Mouse (Mus musculus) left cerebral cortex, postnatal 10 days (tissue): ENCODE data around the gene Zfp791. TPM values are rescaled to one million over a fixed set of nuclear protein-coding genes. Genes with fewer than 3 reads are reported as not detected.
"Not testable (repeated sequence)": the region's sequence is repeated elsewhere in the genome, so short reads cannot be mapped to it uniquely, and the experiment has no call there.

Source experiments
- DNase-seq, 2 experiments: peaks; one replicate each; pipeline ENCODE4 v3.0.0; 2021 to 2022; ENCODE audit warnings: low spot score in 2 of 2, mixed read lengths in 1 of 2; ENCODE audit errors: extremely low spot score in 1 of 2
- intact Hi-C: fragments of 180-260 bp; cut with DNase I; formaldehyde crosslinking; loops from one replicate; pipeline ENCODE4 v1.15.1; 2025
- total RNA-seq, 2 experiments: library from RNA; stranded (reverse); gene quantifications; 2 replicates each; pipeline ENCODE4 v1.2.3; 2021

The Zfp791 gene
- total RNA-seq, 2 experiments from 2014 or later, result 5.6 to 6.0 TPM

DNA sequence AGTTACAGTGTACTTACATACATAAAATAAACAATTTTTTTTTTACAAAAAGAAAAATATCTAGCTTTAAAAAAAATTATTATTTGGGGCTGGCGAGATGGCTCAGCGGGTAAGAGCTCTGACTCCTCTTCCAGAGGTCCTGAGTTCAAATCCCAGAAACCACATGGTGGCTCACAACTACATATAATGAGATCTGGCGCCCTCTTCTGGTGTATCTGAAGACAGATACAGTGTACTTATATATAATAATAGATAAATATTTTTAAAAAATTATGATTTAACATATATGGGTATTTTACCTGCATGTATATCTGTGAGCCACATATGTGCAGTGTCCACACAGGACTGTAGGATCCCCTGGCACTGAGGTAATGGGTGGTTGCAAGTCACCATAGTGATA lies 36.7 kb downstream of the Zfp791 start:
- intact Hi-C loops, result no loop called here
- DNase-seq, result peak in 1 of 2 experiments; percentile 12

GRCm38 (mm10) chr8:85084633-85085032 lies 38.3 kb downstream of the Zfp791 start:
- DNase-seq, result peak in 1 of 2 experiments; percentile 30
- intact Hi-C loops, result loop anchor here (5.0 kb wide), 1 partner anchor 188 kb away; no protein-coding TSS in a partner anchor

GRCm38 (mm10) chr8:85083108-85083813 lies 39.6 kb downstream of the Zfp791 start, which contains the start of gene Man2b1:
Man2b1 (plus strand) TSS chr8:85083270.
- intact Hi-C loops, result loop anchor here (5.0 kb wide), 1 partner anchor 189 kb away; no protein-coding TSS in a partner anchor
- peak; percentile 85 to 95 for DNase-seq

DNA sequence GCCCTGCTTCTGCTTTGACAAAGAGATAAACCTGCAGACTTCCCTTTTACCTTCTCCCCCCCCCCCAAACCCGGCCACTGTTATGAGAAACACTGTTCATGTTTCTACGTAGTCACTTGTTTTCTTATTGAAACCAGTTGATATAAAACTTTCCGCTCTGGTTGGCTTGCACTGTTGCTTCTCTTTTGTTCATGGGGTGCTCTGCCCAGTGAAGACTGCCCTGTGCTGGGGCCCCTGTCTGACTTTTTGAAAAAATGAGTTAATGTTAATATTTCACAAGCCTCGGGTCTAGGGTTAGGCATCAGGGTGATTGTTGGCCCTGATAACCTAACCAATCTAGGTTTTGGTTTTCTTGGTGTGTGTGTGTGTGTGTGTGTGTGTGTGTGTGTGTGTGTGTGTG lies 40.7 kb downstream of the Zfp791 start:
- intact Hi-C loops, result loop anchor here (5.0 kb wide), 1 partner anchor 190 kb away; no protein-coding TSS in a partner anchor

GRCm38 (mm10) chr8:85081216-85081555 lies 41.7 kb downstream of the Zfp791 start, which contains the start of gene Wdr83:
Wdr83 (minus strand) TSS chr8:85081306.
- peak in 1 of 2 experiments; percentile 66 for DNase-seq
- intact Hi-C loops, result loop anchor here (2.0 to 5.0 kb wide), 2 partner anchors 94 to 191 kb away; no protein-coding TSS in a partner anchor

More for the DNA sequence above, 40.7 kb downstream of the Zfp791 start:
- not testable (repeated sequence) for DNase-seq

GRCm38 (mm10) chr8:85080532-85081215 lies 42.2 kb downstream of the Zfp791 start, which contains the start of gene Wdr83os:
Wdr83os (plus strand) TSS chr8:85080740.
- peak; percentile 43 to 53 for DNase-seq
- intact Hi-C loops, result loop anchor here (2.0 to 5.0 kb wide), 2 partner anchors 94 to 192 kb away; no protein-coding TSS in a partner anchor

DNA sequence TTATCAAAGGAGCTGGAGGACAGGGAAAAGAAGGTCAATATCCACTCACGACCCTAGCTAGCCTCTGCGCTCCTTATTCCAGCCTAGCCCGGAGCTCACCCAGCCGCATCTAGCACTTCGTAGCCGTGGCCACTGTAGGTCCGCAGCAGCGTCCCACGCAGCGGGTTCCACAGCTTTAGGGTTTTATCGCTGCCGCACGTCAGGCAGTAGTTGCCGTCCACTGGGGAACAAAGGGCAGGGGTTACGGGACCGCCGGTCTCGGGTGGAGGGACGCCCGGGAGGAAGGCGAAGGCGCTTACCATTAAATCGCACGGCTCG lies 42.7 kb downstream of the Zfp791 start:
- intact Hi-C loops, result loop anchor here (2.0 to 5.0 kb wide), 2 partner anchors 95 to 192 kb away; no protein-coding TSS in a partner anchor

DNA sequence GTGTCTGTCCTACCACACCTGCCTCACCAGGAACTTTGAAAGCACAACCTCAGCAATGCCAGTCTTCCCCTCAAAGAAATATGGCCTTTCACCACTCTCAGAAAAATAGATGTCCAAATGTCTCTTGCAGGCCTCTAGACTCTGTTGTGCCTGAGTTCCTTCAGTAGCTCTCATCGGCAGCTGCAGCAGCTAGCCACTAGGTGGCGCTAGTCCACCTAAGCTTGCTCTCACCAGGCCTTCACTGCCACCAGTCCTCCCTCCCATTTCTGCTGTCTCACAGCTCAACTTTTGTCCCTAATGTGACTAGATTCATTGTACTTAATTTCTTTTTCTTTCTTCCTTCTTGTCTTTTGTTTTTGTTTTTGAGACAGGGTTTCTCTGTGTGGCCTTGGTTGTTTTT lies 45.9 kb downstream of the Zfp791 start:
- intact Hi-C loops, result no loop called here
- DNase-seq, result peak; percentile 82 to 83

More for the DNA sequence above, 42.7 kb downstream of the Zfp791 start:
- DNase-seq, result peak in 1 of 2 experiments; percentile 66

DNA sequence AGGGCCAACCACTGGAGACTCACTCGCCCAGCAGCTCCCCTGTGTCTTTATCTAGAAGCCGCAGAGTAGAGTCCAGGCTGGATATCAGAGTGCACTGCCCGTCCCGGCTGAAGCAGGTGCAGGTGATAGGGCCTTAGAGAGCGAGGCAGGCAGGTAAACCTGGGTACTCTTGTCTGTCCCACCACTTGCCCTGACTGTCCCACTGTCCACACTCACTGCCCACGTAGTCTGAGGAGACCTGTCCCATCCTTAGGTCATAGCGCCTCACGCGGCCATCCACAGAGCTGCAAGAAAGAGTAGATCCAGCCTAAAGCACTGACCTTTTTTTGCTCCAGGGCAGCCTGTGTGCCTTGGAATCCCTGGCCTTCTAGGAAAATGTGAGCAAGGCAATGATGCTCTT lies 46.9 kb downstream of the Zfp791 start:
- DNase-seq, result peak in 1 of 2 experiments; percentile 66
- intact Hi-C loops, result no loop called here

DNA sequence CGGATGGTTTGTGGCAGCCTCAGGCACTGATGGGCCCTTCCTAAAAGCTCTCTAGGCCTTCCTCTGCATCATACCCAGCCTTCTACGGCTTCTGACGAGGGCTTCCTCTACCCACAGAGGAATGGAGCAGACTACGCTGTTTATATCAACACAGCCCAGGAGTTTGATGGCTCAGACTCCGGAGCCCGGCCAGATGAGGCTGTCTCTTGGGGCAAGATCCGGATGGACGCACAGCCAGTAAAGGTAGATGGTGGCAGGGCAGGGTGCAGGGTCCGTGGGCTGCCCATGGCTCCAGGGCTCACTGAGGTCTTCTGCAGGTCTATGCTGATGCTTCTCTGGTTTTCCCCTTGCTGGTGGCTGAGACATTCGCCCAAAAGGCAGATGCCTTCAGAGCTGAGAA lies 48.3 kb downstream of the Zfp791 start:
- intact Hi-C loops, result no loop called here
- DNase-seq, result no peak

DNA sequence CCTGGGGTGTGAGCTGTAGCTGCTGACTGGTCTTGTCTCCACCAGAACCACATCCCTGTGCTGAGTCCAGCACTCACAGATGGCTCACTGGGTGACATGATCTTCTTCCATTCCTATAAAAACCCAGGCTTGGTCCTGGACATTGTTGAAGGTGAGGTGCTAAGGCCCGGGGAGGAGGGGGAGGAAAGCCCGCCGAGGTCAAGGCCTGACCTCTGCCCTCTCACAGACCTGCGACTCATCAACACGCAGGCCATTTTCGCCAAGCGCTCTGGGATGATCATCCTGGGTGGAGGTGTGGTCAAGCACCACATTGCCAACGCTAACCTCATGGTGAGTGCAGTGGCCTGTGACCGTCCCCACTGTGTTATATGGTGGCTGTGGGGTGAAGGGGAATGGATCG lies 48.7 kb downstream of the Zfp791 start:
- DNase-seq, result no peak
- intact Hi-C loops, result no loop called here

GRCm38 (mm10) chr8:85073041-85073612 lies 49.8 kb downstream of the Zfp791 start:
- intact Hi-C loops, result no loop called here
- no peak for DNase-seq

GRCm38 (mm10) chr8:85072364-85072929 lies 50.4 kb downstream of the Zfp791 start:
- DNase-seq, result no peak
- intact Hi-C loops, result no loop called here

- DNase-seq, result peak; percentile 94
- intact Hi-C loops, result no loop called here
Measured at GRCm38 (mm10) chr8:85071514-85072281, 51.2 kb downstream of the Zfp791 start, which contains the start of gene Dhps. Dhps (plus strand) TSS chr8:85071757.

DNA sequence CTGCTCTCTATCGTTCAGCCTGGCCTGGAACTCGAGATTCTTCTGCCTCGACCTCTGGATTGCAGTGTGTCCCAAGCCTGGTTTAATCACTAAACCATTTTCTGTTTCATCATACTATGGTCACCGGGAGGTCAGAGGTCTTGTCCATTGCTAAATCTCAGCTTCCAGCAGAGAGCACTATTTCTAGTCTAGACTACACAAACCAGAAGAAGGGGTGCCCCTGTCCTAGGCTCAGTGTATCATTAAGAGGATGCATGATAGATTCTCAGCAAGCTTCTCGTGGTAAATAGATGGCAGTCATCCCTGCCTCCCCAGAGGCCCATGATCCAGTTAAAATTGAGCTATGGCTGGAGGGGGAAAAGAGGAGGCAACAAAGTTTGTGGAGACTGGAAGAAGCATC lies 51.9 kb downstream of the Zfp791 start:
- intact Hi-C loops, result no loop called here
- DNase-seq, result no peak

DNA sequence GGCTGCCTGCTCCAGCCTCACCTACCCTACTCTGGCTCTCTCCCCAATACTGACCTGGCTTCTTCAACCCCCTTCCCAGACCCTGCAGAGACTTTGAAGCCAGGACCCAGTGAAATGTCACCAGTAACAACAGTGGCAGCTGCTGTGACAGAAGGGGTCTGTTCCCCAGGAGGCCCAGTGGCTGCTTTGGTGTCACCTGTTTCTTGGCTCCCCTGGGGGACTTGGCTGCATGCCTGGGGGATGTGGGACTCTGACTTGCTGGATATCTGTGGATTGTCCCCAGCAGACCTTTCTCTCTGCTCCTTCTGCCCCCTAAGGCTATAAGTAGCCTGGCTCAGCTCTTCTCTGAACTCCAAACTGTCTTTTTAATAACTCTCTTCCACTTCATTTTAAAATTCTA lies 54.9 kb downstream of the Zfp791 start, which contains the start of gene Gm5741:
Gene Gm5741 (minus strand): TSS at position 1 of the 400 bp plus-strand sequence.
- DNase-seq, result no peak

DNA sequence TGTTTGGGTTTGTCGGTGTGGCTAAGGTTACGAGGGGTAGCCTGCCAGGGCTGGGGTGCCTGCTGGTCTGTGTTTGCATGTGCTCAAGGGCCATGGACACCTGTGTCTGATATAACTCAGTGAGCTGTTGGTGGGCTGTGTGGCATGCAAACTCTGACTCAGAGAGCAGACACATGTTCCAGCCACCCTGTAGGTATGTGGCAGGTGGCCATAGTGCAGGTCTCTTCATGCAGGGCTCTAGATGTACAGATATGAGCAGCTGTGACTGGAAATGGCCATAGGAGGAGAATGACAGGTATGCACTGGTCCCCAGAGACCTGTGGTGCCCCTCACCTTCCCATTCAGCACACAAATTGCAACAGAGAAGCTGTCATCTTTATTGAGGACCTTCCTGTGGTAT lies 55.7 kb downstream of the Zfp791 start:
- intact Hi-C loops, result no loop called here
- no peak for DNase-seq

More for the DNA sequence above, 54.9 kb downstream of the Zfp791 start, which contains the start of gene Gm5741:
- intact Hi-C loops, result no loop called here

DNA sequence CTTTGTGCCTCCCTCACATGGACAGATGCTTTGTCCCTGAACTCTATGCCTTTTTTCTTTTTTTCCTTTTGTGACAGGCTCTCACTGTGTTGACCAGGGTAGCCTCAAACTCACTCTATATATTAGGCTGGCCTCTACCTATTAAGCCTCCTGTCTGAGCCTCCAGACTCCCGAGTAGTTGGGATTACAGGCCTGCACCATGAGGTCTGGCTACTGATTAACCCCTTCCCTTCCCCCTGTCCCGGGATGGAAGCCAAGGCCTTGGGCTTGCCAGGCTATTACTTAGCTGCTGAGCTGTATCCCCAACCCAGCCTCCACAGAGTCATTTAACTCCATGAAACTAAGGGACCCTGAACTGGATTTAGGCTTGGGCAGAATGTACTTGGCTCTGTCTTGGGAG lies 57.7 kb downstream of the Zfp791 start:
- intact Hi-C loops, result no loop called here
- no peak for DNase-seq
